Mouse (Mus musculus) common myeloid progenitor, adult 5-6 weeks (primary cell): ENCODE results near the gene Gm8947. TPM values are rescaled to one million over a fixed set of nuclear protein-coding genes. Genes with fewer than 3 reads are reported as not detected.

Experiments
- ATAC-seq: replicated peaks from 2 replicates; pipeline ENCODE4 v1.8.0; 2016; ENCODE audit warnings: low read depth, mild to moderate bottlenecking, moderate TSS enrichment, inconsistent platforms; ENCODE audit not compliant: poor library complexity, severe bottlenecking
- total RNA-seq: library from RNA; stranded (forward); fragments of 200-1000, 187-1606 nt; gene quantifications from 2 replicates; pipeline ENCODE4 v1.2.3, GENCODE M21; 2017

The Gm8947 gene
- total RNA-seq, 1 experiment from 2014 or later = not detected

GRCm38 (mm10) chr1:151220098-151220497, 27.9 kb downstream of the Gm8947 start:
- no peak for ATAC-seq

GRCm38 (mm10) chr1:151222561-151223267, 30.5 kb downstream of the Gm8947 start:
- 0 out of 2 replicates have a peak, but pooled peaks have one; percentile 39 for ATAC-seq

DNA sequence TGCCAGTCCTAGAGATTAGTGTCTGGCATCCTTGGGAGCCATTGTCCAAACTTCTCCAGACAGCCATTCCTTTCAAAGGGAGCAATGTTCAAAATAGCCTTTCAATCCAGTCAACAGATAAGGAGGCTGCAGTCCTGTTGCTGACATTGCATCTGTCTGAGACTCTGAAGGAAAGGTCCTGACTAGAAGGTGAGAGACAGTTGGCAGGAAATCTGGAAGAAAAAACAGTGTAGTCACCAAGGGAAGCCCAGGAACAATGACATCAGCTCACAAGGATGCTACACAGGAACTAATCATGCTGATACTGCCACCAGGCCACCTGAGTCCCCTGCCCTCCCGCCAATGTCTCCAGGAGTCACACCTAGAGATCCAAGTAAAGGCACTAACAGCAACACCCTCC, 31.2 kb downstream of the Gm8947 start:
- ATAC-seq = no peak

DNA sequence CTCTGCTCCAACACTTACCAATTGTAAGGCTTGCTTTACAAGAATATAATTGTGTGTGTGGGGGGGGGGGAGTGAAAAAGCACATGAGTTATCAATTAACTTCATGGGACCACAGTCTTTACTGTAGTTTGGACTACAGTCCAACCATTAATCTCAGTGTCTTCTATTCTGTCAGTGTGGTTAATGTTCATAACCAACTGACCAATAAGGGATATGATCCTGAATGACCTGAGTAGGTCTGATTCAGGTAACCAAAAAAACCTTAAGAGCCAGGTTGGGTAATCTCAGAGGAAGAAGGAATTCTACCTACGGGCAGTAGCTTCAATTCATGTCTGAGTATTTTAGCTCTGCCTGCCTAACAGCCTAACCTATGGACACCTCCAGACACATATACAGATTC, 32.4 kb downstream of the Gm8947 start:
- ATAC-seq = no peak

- 0 out of 2 replicates have a peak, but pooled peaks have one; percentile 25 for ATAC-seq
Observed at GRCm38 (mm10) chr1:151227506-151227905, 35.3 kb downstream of the Gm8947 start.

GRCm38 (mm10) chr1:151228320-151228989, 36.3 kb downstream of the Gm8947 start:
- ATAC-seq = peak; percentile 69

GRCm38 (mm10) chr1:151232346-151232745, 40.2 kb downstream of the Gm8947 start:
- no peak for ATAC-seq

DNA sequence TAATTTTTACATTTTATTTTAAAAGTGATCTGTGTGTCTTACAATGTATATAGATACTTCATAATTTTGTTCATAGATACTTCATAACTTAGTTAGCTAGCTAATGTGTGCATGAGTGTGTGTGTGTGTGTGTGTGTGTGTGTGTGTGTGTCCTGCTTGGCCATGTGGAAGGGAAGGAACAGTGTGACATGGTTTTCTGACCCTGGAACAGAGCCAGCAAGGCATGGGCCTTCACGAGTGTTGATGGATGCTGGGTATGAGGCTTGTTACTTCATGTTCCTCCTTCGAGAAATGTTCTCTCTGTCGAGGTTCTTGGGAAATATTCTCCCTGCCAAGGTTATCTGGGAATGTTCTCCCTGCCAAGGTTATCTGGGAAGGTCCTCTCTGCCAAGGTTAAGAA, 41.6 kb downstream of the Gm8947 start:
- ATAC-seq = no peak

GRCm38 (mm10) chr1:151235574-151235973, 43.4 kb downstream of the Gm8947 start:
- no peak for ATAC-seq

DNA sequence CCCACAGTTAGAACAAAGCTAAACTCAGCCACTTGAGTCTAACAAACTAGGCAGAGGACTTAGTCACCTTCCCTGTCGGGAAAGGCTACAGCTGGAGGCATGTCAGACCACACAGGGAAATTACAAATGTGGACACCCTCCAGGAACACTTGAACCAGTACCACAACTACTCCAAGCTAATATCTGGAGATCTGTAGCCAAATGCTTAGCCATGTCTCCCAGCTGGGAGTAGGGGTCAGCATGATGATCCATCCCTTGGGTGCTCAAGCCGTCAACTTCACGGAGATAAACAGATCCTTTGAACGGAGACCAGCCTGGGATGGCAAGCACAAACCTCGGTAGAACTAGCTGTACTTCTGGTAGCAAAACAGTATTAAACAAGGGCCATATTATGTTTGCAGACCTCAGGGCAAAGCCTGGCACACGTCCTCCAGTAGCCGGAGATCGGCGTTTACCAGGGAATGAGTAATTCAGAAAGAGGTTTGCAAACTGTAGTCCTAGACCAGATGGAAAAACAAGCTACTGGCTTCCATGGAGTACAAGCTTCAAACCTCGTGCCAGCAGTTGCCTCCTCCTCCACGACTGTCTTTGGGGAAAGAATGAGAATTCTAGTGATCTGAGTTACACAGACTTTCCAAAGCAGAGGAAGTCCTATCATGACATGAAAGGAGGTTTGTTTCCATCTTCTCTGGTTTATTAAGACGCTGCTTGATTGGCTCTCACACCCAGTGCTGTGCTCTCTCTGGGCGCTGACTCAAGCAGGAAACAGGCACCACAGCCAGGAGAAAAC, 44.2 kb downstream of the Gm8947 start:
- ATAC-seq = peak; percentile 80

DNA sequence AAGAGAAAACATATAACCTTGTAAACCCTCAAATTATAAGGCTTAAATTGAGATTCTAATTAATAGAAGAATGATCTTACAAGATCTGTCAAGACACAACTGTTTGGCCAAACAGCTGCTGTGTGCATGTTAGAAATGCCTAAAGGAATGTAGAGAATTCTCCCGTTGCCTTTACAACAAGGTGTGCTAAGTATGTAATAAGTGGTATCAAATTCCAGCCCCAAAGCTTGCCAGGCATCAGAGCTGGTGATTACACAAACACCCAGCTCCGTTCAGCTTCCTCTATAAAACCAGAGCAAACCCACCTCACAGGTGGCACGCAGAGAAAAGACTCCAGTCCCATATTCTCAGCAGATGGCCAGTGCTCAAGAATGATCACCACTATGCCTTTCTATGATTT, 45.6 kb downstream of the Gm8947 start:
- ATAC-seq = no peak

DNA sequence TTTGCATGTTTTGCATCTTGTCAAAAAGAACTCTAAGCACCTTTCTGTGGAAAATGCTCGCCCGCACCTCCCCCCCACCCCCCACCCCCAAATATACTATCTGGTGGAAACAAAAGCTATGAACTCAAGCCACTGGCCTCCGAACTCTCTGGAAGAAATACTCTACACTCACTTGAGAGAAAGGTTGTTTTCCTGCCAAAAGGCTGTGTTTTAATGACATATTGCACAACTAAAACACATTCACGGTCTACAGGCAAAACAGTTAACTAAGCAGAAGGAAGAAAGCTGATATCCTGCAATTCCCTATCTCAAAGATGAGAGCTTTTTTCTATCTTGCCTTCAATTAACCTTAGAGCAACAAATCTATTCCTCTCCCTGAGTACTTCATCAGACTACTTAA, 51.2 kb downstream of the Gm8947 start:
- no peak for ATAC-seq

Other genes with a start within 250 kb of the Gm8947 start
- not detected in 2 replicates for gene Hmcn1, start 198.9 kb upstream of the Gm8947 start, total RNA-seq
- 0.69 TPM in 1 of 2 replicates, not detected in the other for gene Gm47985, start 9.8 kb upstream of the Gm8947 start, total RNA-seq
- not detected in 2 replicates for gene Gm47995, start 6.1 kb downstream of the Gm8947 start, total RNA-seq
- gene 3110040M04Rik, start 11.7 kb downstream of the Gm8947 start, total RNA-seq = not detected in 2 replicates
- 1.6 and 4.8 TPM in 2 replicates for gene Gm47996, start 17.8 kb downstream of the Gm8947 start, total RNA-seq
- 467 and 489 TPM in 2 replicates for gene Ivns1abp, start 152.1 kb downstream of the Gm8947 start, total RNA-seq
- 26.3 and 31.0 TPM in 2 replicates for gene Swt1, start 236.1 kb downstream of the Gm8947 start, total RNA-seq
- gene Trmt1l, start 236.2 kb downstream of the Gm8947 start, total RNA-seq = 26.3 and 28.6 TPM in 2 replicates